Mouse (Mus musculus): ENCODE results near the gene Tescl. TPM values are rescaled to one million over a fixed set of nuclear protein-coding genes. Genes with fewer than 3 reads are reported as not detected.
A peak's percentile ranks its signal among the peaks of the same experiment; 100 is the strongest.

Gene Tescl
- polyA plus RNA-seq, 1 experiment from 2014 or later: not detected

GRCm38 (mm10) chr7:24322593-24322992, 11.1 kb downstream of the Tescl start:
- ATAC-seq (ENCODE audit: insufficient read depth, low FRiP score, low TSS enrichment): no peak
- no peak for DNase-seq (ENCODE audit: low spot score)
- WGBS: 74% methylated on average over 4 of the region's 4 CpGs
- Histone ChIP-seq H3K27ac (ENCODE audit: low read depth, low read length) (no peak overlapping the region), H3K4me3 (ENCODE audit: low read depth, low read length) (no peak overlapping the region), H3K4me1 (ENCODE audit: control insufficient read depth, insufficient read depth, low read length) (no peaks in the 10 kb centered on the region), H3K27me3 (ENCODE audit: control insufficient read depth, insufficient read depth, low read length) (no peaks in the 10 kb centered on the region), H3K4me2 (ENCODE audit: low read depth) (no peak overlapping the region), H3K9ac (ENCODE audit: low read length) (no peak overlapping the region), H3K36me3 (ENCODE audit: control insufficient read depth, insufficient read depth, low read length) (no peaks in the 10 kb centered on the region), H3K9me3 (ENCODE audit: control insufficient read depth, low read length) (no peaks in the 10 kb centered on the region)

GRCm38 (mm10) chr7:24318942-24319341, 14.8 kb downstream of the Tescl start:
- Histone ChIP-seq H3K4me3 (ENCODE audit: low read depth, low read length) (no peak overlapping the region), H3K4me2 (ENCODE audit: low read depth) (no peak overlapping the region), H3K36me3 (ENCODE audit: control insufficient read depth, insufficient read depth, low read length) (no peaks in the 10 kb centered on the region), H3K9me3 (ENCODE audit: control insufficient read depth, low read length) (no peaks in the 10 kb centered on the region), H3K27me3 (ENCODE audit: control insufficient read depth, insufficient read depth, low read length) (no peaks in the 10 kb centered on the region), H3K27ac (ENCODE audit: low read depth, low read length) (no peak overlapping the region), H3K4me1 (ENCODE audit: control insufficient read depth, insufficient read depth, low read length) (no peaks in the 10 kb centered on the region), H3K9ac (ENCODE audit: low read length) (no peak overlapping the region)
- 76% methylated on average over 6 of the region's 6 CpGs for WGBS
- DNase-seq (ENCODE audit: low spot score) (no peak), ATAC-seq (ENCODE audit: insufficient read depth, low FRiP score, low TSS enrichment) (no peak)

- Histone ChIP-seq H3K27ac (ENCODE audit: low read depth, low read length) (no peak within 1 kb of the TSS), H3K4me3 (ENCODE audit: low read depth, low read length) (peak within 1 kb of the TSS; percentile 59), H3K4me2 (ENCODE audit: low read depth) (peak within 1 kb of the TSS; percentile 76), H3K9ac (ENCODE audit: low read length) (peak within 1 kb of the TSS; percentile 75), H3K27me3 (ENCODE audit: control insufficient read depth, insufficient read depth, low read length) (no peaks in the 10 kb centered on the region), H3K9me3 (ENCODE audit: control insufficient read depth, low read length) (no peaks in the 10 kb centered on the region), H3K4me1 (ENCODE audit: control insufficient read depth, insufficient read depth, low read length) (no peaks in the 10 kb centered on the region), H3K36me3 (ENCODE audit: control insufficient read depth, insufficient read depth, low read length) (no peaks in the 10 kb centered on the region)
- ATAC-seq (ENCODE audit: insufficient read depth, low FRiP score, low TSS enrichment): peak; percentile 88
- 2% methylated on average over 33 of the region's 33 CpGs for WGBS
- DNase-seq (ENCODE audit: low spot score): peak; percentile 95
Observed at GRCm38 (mm10) chr7:24316567-24317092, 17.1 kb downstream of the Tescl start, which contains the start of gene Zfp94. Gene Zfp94, minus strand, starts transcription at chr7:24316666.

- Histone ChIP-seq H3K4me3 (ENCODE audit: low read depth, low read length) (peak overlapping the region; percentile 59), H3K27ac (ENCODE audit: low read depth, low read length) (no peak overlapping the region), H3K4me2 (ENCODE audit: low read depth) (peak overlapping the region; percentile 76), H3K27me3 (ENCODE audit: control insufficient read depth, insufficient read depth, low read length) (no peaks in the 10 kb centered on the region), H3K36me3 (ENCODE audit: control insufficient read depth, insufficient read depth, low read length) (no peaks in the 10 kb centered on the region), H3K9me3 (ENCODE audit: control insufficient read depth, low read length) (no peaks in the 10 kb centered on the region), H3K4me1 (ENCODE audit: control insufficient read depth, insufficient read depth, low read length) (no peaks in the 10 kb centered on the region), H3K9ac (ENCODE audit: low read length) (peak overlapping the region; percentile 75)
- no peak; the same call in 1 of the 2 replicates for ATAC-seq (ENCODE audit: insufficient read depth, low FRiP score, low TSS enrichment)
- no peak for DNase-seq (ENCODE audit: low spot score)
- WGBS: 32% methylated on average over 29 of the region's 29 CpGs
Observed at GRCm38 (mm10) chr7:24315726-24316566, 17.8 kb downstream of the Tescl start.

- Histone ChIP-seq H3K27me3 (ENCODE audit: control insufficient read depth, insufficient read depth, low read length) (no peaks in the 10 kb centered on the region), H3K36me3 (ENCODE audit: control insufficient read depth, insufficient read depth, low read length) (peaks cover 9% of the 10 kb centered on the region), H3K9ac (ENCODE audit: low read length) (peak within 1 kb of the TSS; percentile 62), H3K4me2 (ENCODE audit: low read depth) (peak within 1 kb of the TSS; percentile 90), H3K9me3 (ENCODE audit: control insufficient read depth, low read length) (no peaks in the 10 kb centered on the region), H3K4me1 (ENCODE audit: control insufficient read depth, insufficient read depth, low read length) (peaks cover 9% of the 10 kb centered on the region), H3K4me3 (ENCODE audit: low read depth, low read length) (peak within 1 kb of the TSS; percentile 75), H3K27ac (ENCODE audit: low read depth, low read length) (0 out of 2 replicates have a peak within 1 kb of the TSS, but pooled peaks have one; percentile 53)
- WGBS: 2% methylated on average over 13 of the region's 13 CpGs
- DNase-seq (ENCODE audit: low spot score): peak; percentile 78
- peak; percentile 49 for ATAC-seq (ENCODE audit: insufficient read depth, low FRiP score, low TSS enrichment)
Observed at GRCm38 (mm10) chr7:24300771-24301282, 32.9 kb downstream of the Tescl start, which contains the start of gene Zfp61. Gene Zfp61, minus strand, starts transcription at chr7:24301232.

- H3K4me2 ChIP-seq (ENCODE audit: low read depth): peak overlapping the region; percentile 90
- no peaks in the 10 kb centered on the region for H3K27me3 ChIP-seq (ENCODE audit: control insufficient read depth, insufficient read depth, low read length)
- DNase-seq (ENCODE audit: low spot score) (peak; percentile 35), ATAC-seq (ENCODE audit: insufficient read depth, low FRiP score, low TSS enrichment) (peak; percentile 38)
- H3K27ac ChIP-seq (ENCODE audit: low read depth, low read length): peak overlapping the region; percentile 53; the same call in 1 of the 2 replicates
- H3K4me3 ChIP-seq (ENCODE audit: low read depth, low read length): peak overlapping the region; percentile 75
- WGBS: 2% methylated on average over 18 of the region's 18 CpGs
- no peaks in the 10 kb centered on the region for H3K9me3 ChIP-seq (ENCODE audit: control insufficient read depth, low read length)
- peaks cover 9% of the 10 kb centered on the region for H3K4me1 ChIP-seq (ENCODE audit: control insufficient read depth, insufficient read depth, low read length)
- peak overlapping the region; percentile 62 for H3K9ac ChIP-seq (ENCODE audit: low read length)
- peaks cover 12% of the 10 kb centered on the region for H3K36me3 ChIP-seq (ENCODE audit: control insufficient read depth, insufficient read depth, low read length)
Observed at GRCm38 (mm10) chr7:24299823-24300481, 33.8 kb downstream of the Tescl start.

- peak; percentile 81 for ATAC-seq (ENCODE audit: insufficient read depth, low FRiP score, low TSS enrichment)
- peak overlapping the region; percentile 84 for H3K27ac ChIP-seq (ENCODE audit: low read depth, low read length)
- H3K4me1 ChIP-seq (ENCODE audit: control insufficient read depth, insufficient read depth, low read length): peaks cover 9% of the 10 kb centered on the region
- H3K9me3 ChIP-seq (ENCODE audit: control insufficient read depth, low read length): no peaks in the 10 kb centered on the region
- H3K27me3 ChIP-seq (ENCODE audit: control insufficient read depth, insufficient read depth, low read length): no peaks in the 10 kb centered on the region
- H3K4me2 ChIP-seq (ENCODE audit: low read depth): peak overlapping the region; percentile 90
- WGBS: 0% methylated on average over 43 of the region's 47 CpGs
- peak overlapping the region; percentile 75 for H3K4me3 ChIP-seq (ENCODE audit: low read depth, low read length)
- DNase-seq (ENCODE audit: low spot score): peak; percentile 87
- peak overlapping the region; percentile 87 for H3K9ac ChIP-seq (ENCODE audit: low read length)
- peaks cover 14% of the 10 kb centered on the region for H3K36me3 ChIP-seq (ENCODE audit: control insufficient read depth, insufficient read depth, low read length)
Observed at GRCm38 (mm10) chr7:24298973-24299708, 34.6 kb downstream of the Tescl start.

- peak; percentile 33; the same call in 1 of the 2 replicates for ATAC-seq (ENCODE audit: insufficient read depth, low FRiP score, low TSS enrichment)
Observed at GRCm38 (mm10) chr7:24298635-24298972, 35.1 kb downstream of the Tescl start.

More at GRCm38 (mm10) chr7:24298635-24298972, 35.1 kb downstream of the Tescl start:
- peak overlapping the region; percentile 75 for H3K4me3 ChIP-seq (ENCODE audit: low read depth, low read length)
- WGBS: 0% methylated on average over 12 of the region's 12 CpGs
- H3K4me2 ChIP-seq (ENCODE audit: low read depth): peak overlapping the region; percentile 90
- DNase-seq (ENCODE audit: low spot score): no peak
- H3K27ac ChIP-seq (ENCODE audit: low read depth, low read length): peak overlapping the region; percentile 84
- H3K9me3 ChIP-seq (ENCODE audit: control insufficient read depth, low read length): no peaks in the 10 kb centered on the region
- H3K9ac ChIP-seq (ENCODE audit: low read length): peak overlapping the region; percentile 87
- H3K4me1 ChIP-seq (ENCODE audit: control insufficient read depth, insufficient read depth, low read length): peaks cover 9% of the 10 kb centered on the region
- no peaks in the 10 kb centered on the region for H3K27me3 ChIP-seq (ENCODE audit: control insufficient read depth, insufficient read depth, low read length)
- H3K36me3 ChIP-seq (ENCODE audit: control insufficient read depth, insufficient read depth, low read length): peaks cover 14% of the 10 kb centered on the region
